In genomic region chr13:26119363-26119762, GRCm38 (mm10) we compare ENCODE assay signal across 12 mouse cellular contexts.
DNase-seq lines count a peak whose midpoint lies in the region; ATAC-seq and TF ChIP-seq lines count a peak whose summit lies in the region.
"Had no signal": no experiment of that assay in that cellular context is flagged by ENCODE, and none has a peak within 500 bp of the region (broad histone marks: within the 10 kb centered on the region; RNA-seq: fewer than 3 reads in every experiment).

No protein-coding gene starts in this region.

- H3K79me2 ChIP-seq in myocyte (ENCODE audit: control insufficient read depth, insufficient read depth) = no peaks in the 10 kb centered on the region

- no peaks in the 10 kb centered on the region for H3K4me1 ChIP-seq in embryonic facial prominence, embryonic 14.5 days (ENCODE audit: control insufficient read depth, insufficient read depth, low read length)
- H3K4me1 ChIP-seq in hindbrain, embryonic 15.5 days (replicated peaks) = 0 out of 2 replicates have a peak, but pooled peaks cover 3% of the 10 kb centered on the region

- no peak overlapping the region for H3ac ChIP-seq in myocyte (ENCODE audit: control insufficient read depth, insufficient read length)

- peak; percentile 31 for DNase-seq in brain, adult 2 months (ENCODE audit: low read depth, low spot score)
- peak; percentile 75 for DNase-seq in embryonic facial prominence, embryonic 14.5 days (ENCODE audit: low spot score)
- DNase-seq in cerebellum, adult 18-20 months = no peak
- no peak for DNase-seq in gastrocnemius, postnatal 4 days (ENCODE audit: low spot score in 2 of 2)
- no peak for DNase-seq in layer of hippocampus, adult 2 months (ENCODE audit: low spot score in 2 of 2)
- no peak for DNase-seq in gastrocnemius, adult 2 months
- DNase-seq: cerebellum, postnatal 25 days; kidney, postnatal 14 days; thymus, postnatal 4 days had no signal

- no peak overlapping the region for H3K4me3 ChIP-seq in embryonic facial prominence, embryonic 14.5 days (ENCODE audit: low read depth, low read length)
- H3K4me3 ChIP-seq in hindbrain, embryonic 15.5 days = no peak overlapping the region
- no peak overlapping the region for H3K4me3 ChIP-seq in myocyte
- H3K4me3 ChIP-seq in layer of hippocampus, adult 2 months = no peak overlapping the region
- no peak overlapping the region for H3K4me3 ChIP-seq in gastrocnemius, adult 2 months

- no peak overlapping the region for H3K4me2 ChIP-seq in embryonic facial prominence, embryonic 14.5 days (ENCODE audit: low read depth, low read length)
- H3K4me2 ChIP-seq in hindbrain, embryonic 15.5 days = no peak overlapping the region
- peak overlapping the region; percentile 20 for H3K4me2 ChIP-seq in myocyte (ENCODE audit: low read depth)

- H3K27me3 ChIP-seq in embryonic facial prominence, embryonic 14.5 days (replicated peaks; ENCODE audit: control insufficient read depth, insufficient read depth, low read length) = no peaks in the 10 kb centered on the region
- H3K27me3 ChIP-seq in hindbrain, embryonic 15.5 days = no peaks in the 10 kb centered on the region
- no peaks in the 10 kb centered on the region for H3K27me3 ChIP-seq in myocyte (ENCODE audit: control insufficient read depth, insufficient read depth, insufficient read length)
- H3K27me3 ChIP-seq: CH12.LX had no signal

- TF ChIP-seq POLR2A in myocyte (IDR thresholded peaks at IDR 0.05; ENCODE audit: insufficient read length, low read depth) = no peak

- H3K9me3 ChIP-seq in embryonic facial prominence, embryonic 14.5 days (ENCODE audit: control insufficient read depth, low read length) = no peaks in the 10 kb centered on the region
- no peaks in the 10 kb centered on the region for H3K9me3 ChIP-seq in hindbrain, embryonic 15.5 days

- H3K27ac ChIP-seq in embryonic facial prominence, embryonic 14.5 days (replicated peaks; ENCODE audit: low read depth, low read length) = no peak overlapping the region
- no peak overlapping the region for H3K27ac ChIP-seq in hindbrain, embryonic 15.5 days (replicated peaks)
- H3K27ac ChIP-seq in layer of hippocampus, adult 2 months = no peak overlapping the region
- no peak overlapping the region for H3K27ac ChIP-seq in gastrocnemius, adult 2 months

- no peak for TF ChIP-seq CTCF in layer of hippocampus, adult 2 months (conservative IDR thresholded peaks at IDR 0.05)
- no peak for TF ChIP-seq CTCF in gastrocnemius, adult 2 months (IDR thresholded peaks at IDR 0.05)

- intact Hi-C loops in gastrocnemius, adult 2 months (cut with DNase I) = no loop called here

- ATAC-seq in embryonic facial prominence, embryonic 14.5 days (ENCODE audit: low read depth) = peak; percentile 88; the same call in 1 of the 2 replicates
- peak; percentile 42; the same call in 1 of the 2 replicates for ATAC-seq in hindbrain, embryonic 15.5 days (ENCODE audit: low FRiP score, low read depth)

- WGBS in embryonic facial prominence, embryonic 14.5 days = 26% methylated on average over 1 of the region's 1 CpGs
- WGBS in hindbrain, embryonic 15.5 days = 9% methylated on average over 1 of the region's 1 CpGs

- no peak overlapping the region for H3K9ac ChIP-seq in embryonic facial prominence, embryonic 14.5 days (ENCODE audit: low read depth, low read length)
- no peak overlapping the region for H3K9ac ChIP-seq in hindbrain, embryonic 15.5 days

- H3K36me3 ChIP-seq in embryonic facial prominence, embryonic 14.5 days (ENCODE audit: control insufficient read depth, insufficient read depth, low read length) = no peaks in the 10 kb centered on the region
- H3K36me3 ChIP-seq in hindbrain, embryonic 15.5 days = no peaks in the 10 kb centered on the region
- H3K36me3 ChIP-seq in myocyte (ENCODE audit: control insufficient read depth, insufficient read depth) = no peaks in the 10 kb centered on the region

TF ChIP-seq in myocyte, 11 proteins besides CTCF, POLR2A, EP300 and RAD21:
- no peak for TF ChIP-seq E2F4 (IDR thresholded peaks at IDR 0.05; ENCODE audit: insufficient read depth)
- no peak for TF ChIP-seq SRF (IDR thresholded peaks at IDR 0.05; ENCODE audit: control insufficient read depth, insufficient read length, low read depth)
- TF ChIP-seq MYOD1 (IDR thresholded peaks at IDR 0.05; ENCODE audit: control insufficient read depth in 1 of 3, insufficient read length in 2 of 3, low read depth in 2 of 3) = peak in 2 of 3 experiments; percentile 52
- no peak for TF ChIP-seq POLR2AphosphoS2 (IDR thresholded peaks at IDR 0.05; ENCODE audit: insufficient read length, low read depth)
- TF ChIP-seq CEBPB (IDR thresholded peaks at IDR 0.05; ENCODE audit: insufficient read depth, poor library complexity, severe bottlenecking) = no peak
- TF ChIP-seq TCF3 (IDR thresholded peaks at IDR 0.05; ENCODE audit: insufficient read length, low read depth) = no peak
- peak in 2 of 3 experiments; percentile 16 for TF ChIP-seq MYOG (IDR thresholded peaks at IDR 0.05; ENCODE audit: control insufficient read depth in 1 of 3, insufficient read depth in 1 of 3, insufficient read length in 2 of 3, low read depth in 2 of 3)
- no peak for TF ChIP-seq TCF12 (IDR thresholded peaks at IDR 0.05; ENCODE audit: insufficient read depth, poor library complexity, severe bottlenecking)

Comparison
In these comparisons a context has a peak if more than half of its experiments do, and no peak if none do; other contexts are left out.
1. DNase-seq: peak in brain, adult 2 months (single experiment) and embryonic facial prominence, embryonic 14.5 days (single experiment); none in cerebellum, adult 18-20 months (0 of 2), gastrocnemius, postnatal 4 days (0 of 2), layer of hippocampus, adult 2 months (0 of 2) and gastrocnemius, adult 2 months (single experiment).